Mouse (Mus musculus) urinary bladder, postnatal 4 days (tissue): ENCODE data around the gene Grm4.

Source experiments
- DNase-seq, 2 experiments: peaks; one replicate each; pipeline ENCODE4 v3.0.0; 2021 to 2022; ENCODE audit warnings: low spot score in 2 of 2

The Grm4 gene

DNA sequence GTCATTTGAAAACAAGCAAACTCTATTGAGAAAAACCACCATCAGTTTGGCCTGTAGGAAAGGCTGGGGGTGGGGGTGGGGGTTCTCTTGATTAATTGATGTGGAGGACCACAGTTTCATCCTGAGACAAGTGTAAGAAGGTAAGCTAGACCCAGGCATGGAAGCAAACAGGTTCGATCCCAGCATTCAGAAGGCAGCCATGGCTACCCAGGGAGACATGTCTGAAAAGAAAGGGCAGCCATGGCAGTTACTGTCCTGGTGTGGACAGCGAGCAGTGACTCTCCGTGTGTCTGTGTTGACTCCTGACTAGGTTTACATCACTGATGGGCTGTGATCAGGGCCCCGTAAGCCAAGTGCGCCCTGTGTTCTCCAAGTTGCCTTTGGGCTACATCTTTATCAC, at the start of gene Grm4:
Gene Grm4 (minus strand): TSS at position 101 of the 400 bp plus-strand sequence.
- no peak for DNase-seq

DNA sequence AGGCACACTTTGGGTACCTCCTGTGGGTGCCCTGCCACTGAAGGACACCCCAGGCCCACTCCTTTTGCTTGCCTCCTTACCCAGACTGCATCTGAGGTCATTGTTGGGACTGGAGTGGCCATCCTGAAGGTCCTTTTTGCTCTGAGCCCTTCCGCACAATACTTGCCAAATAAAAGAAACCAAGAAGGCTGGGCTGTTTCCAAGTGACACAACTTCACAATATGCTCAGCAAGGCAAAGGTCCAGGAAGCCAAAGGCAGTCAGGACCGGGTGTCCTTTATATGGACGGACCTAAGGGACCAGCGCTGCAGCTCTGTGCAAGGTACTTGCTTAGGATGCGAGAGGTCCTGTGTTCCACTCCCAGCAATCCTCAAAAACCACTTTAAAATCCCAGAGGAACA, 47.0 kb upstream of the Grm4 start:
- DNase-seq: no peak

DNA sequence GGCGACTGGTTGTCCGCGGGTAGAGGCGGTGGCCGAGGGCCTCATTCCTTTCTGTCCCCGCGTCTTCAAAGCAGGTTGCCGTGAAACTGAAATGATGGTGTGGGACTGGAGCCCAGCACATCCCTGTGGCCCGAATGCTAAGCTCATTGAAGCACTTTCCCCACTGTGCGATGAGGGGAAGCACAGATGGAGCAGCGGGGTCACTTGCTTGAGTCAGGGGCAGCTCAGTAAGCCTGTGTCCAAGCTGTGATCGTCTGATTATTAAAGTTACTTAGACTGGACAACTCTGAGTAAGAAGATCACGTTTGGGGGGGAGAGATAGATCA, 44.7 kb upstream of the Grm4 start:
- DNase-seq: no peak

DNA sequence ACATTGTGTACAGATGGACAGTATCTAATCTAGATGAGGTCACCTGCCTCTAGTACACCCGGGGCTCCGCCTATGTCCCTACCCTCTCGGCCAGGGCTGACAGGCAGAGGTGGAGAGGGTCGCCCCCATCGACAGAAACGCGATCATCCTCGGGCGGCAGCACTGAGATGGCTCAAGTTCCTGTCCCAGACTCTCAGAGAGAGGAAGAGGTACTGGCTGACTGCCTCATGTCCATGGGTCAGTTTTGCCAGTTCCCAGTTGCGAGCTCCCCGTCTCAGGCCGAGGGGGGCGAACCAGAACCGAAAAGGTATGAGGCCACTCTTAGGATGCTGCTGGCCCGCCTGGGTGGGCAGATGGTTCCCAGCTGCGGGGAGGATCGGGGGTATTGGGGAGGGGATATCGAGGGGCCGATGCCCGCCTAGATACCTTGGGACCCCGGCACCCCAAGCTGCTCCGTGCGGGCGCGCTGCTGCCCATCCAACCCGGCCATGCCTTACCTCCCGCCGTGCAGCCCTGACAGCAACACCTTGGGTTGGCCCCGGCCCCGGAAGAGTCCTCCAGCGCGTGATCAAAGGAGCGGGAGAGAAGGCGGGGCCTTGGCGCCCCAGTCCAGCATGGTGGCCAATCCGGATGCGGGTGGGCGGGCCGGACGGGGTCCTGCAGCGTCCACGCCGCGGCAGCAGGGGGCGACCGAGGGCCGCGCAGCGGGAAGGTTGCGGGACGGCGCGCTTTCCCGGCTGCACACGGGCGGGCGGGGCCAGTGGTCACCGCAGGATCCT, 44.1 kb upstream of the Grm4 start, which contains the start of gene AI413582:
Gene AI413582 (minus strand): TSS at position 594 of the 779 bp plus-strand sequence.
- peak; percentile 95 for DNase-seq

DNA sequence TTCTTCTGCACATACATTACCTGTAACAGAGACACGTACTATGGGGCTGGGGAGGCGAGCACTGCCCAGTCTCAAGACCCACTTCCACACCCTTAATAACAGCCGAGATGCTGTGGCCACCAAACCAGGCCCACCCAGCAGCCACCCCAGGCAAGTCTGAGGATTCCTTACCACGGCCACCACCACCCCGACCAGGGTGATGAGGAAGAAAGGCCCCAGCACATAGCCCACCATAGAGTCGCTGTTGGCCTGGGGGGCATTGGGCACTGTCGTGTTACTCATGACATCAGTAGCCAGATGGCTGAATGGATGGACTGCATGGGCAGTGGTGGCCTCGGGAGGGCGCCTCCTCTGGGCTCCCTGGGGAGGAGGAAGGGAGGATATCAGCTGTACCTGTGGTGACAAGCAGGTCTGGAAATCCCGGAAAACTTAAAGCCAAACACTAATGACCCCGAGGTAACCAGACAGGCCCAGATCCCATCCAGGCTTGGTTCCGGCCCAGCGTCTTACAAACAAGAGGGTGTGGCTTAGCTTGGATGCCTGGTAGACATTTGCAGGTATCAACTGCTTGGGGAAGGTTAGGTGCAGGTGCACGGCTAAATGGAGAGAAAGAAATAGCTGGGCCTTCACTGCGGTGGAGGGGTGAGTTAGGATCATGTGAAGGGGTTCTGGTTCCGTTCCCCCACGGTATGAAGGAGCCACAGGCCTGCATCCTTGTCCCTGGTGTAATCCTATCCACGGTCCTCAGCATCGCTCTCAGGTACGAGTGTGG, 43.4 kb upstream of the Grm4 start:
- no peak for DNase-seq

DNA sequence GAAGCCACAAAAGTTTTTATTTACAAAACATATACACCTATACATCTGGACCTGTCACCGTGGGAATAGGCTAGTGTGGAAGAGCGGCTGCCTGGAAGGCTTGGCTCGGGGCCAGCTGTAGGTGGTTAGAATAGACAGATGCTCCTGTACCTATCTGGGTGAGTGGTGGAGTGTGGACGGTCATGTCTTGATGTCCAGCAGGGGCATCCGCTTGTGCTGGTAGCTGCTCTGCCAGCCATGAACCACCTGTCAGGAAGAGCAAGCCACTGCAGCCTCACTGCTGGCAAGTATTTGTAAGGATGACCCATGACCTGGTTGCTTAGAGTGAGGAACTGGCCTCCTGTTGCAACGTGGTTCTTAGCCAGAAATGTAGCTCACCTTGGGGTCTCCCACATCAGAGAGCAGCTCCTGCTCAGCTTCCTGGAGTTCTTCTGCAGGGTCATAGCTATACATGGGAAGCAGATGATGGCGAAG, 42.6 kb upstream of the Grm4 start:
- no peak for DNase-seq

DNA sequence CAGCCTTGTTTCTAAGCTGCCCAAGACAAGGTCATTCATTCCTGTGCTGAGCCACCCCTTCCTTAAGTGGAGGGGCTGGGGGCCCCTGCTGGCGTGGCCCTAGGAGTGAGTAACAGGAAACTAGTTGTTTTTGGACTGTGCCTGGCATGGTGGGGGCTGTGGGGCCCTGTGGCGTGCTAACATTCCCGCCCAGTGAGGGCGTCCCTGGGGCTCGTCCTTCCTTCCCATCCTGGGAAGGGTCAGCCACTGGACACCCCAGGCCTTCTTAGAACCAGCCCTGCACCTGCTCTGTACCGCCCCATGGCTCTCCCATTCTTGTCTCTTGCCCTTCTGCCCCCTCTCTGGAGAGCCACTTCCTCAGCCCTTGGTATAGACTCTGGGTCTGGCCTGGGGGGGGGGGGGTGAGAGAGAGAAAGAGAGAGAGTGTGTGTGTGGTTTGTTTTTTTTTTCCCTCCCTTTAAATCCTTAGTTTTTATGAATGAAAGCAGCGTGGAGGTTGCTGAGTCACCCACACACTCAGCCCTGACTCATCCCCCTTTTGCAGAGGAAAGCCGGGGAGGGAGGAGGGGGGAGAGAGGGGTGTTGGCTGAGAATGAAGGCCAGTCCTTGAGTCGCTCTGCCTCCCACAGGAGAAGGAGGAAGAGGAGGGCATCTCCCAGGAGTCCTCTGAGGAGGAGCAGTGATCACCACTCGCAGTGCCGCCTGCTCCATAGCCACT, 40.8 kb upstream of the Grm4 start:
- no peak for DNase-seq

DNA sequence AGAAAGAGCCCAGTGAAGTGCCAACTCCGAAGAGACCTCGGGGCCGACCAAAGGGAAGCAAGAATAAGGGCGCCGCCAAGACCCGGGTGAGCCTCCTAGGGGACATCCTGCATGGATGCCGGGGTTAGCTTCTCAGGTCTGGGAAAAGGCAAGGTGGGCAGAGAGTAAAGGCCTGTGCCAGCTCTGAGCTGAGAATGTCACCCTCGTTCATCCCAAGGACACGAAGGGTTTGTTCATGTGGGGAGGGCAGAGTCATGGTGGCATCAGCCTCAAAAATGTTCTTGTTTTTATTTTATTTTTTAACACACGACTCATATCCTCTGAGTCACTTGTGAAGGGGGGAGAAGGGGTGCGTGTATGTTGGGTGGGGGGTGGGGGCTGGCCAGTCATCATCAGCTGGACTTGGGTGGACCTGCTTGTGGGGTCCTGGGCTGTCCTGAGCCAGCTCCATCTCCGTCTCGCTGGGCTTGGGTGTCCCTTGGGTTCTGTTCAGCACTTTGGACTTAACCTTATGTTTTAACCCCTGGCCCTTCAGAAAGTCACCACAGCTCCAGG, 39.8 kb upstream of the Grm4 start:
- DNase-seq: no peak

DNA sequence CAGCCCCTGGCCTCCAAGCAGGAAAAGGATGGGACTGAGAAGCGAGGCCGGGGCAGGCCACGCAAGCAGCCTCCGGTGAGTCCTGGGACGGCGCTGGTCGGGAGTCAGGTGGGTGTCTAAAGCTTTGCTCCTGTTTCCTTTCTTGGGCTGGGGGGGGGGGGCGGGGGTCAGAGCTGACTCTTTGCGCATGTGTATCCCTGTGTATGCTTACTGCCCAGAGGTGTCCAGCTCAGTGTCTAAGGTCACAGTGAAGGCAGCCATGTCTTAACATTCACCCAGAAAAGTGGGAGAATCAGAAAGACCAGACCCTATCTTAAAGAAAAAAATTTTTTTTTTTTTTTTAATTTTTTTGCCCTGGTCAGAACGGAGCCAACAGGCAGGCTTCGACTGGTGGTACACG, 38.4 kb upstream of the Grm4 start:
- no peak for DNase-seq

DNA sequence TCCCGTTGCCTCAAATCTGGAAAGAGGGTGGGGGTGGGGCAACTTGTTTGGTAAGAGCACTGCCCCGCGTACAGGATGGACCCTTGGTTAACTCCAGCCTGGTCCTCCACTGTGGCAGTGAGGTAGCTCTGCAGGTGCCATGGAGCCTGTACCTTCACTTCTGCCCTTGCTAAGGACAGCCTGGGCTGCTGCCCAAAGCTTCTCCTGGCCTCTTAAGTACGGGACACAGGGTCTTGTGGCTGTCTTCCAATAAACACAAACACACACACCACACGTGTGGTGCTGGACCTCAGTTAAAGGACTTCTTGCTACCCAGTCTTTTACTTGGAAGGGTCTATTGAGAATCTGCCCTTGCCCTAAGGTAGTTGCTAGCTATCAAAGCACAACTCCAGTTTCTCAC, 37.6 kb upstream of the Grm4 start:
- DNase-seq: no peak

DNA sequence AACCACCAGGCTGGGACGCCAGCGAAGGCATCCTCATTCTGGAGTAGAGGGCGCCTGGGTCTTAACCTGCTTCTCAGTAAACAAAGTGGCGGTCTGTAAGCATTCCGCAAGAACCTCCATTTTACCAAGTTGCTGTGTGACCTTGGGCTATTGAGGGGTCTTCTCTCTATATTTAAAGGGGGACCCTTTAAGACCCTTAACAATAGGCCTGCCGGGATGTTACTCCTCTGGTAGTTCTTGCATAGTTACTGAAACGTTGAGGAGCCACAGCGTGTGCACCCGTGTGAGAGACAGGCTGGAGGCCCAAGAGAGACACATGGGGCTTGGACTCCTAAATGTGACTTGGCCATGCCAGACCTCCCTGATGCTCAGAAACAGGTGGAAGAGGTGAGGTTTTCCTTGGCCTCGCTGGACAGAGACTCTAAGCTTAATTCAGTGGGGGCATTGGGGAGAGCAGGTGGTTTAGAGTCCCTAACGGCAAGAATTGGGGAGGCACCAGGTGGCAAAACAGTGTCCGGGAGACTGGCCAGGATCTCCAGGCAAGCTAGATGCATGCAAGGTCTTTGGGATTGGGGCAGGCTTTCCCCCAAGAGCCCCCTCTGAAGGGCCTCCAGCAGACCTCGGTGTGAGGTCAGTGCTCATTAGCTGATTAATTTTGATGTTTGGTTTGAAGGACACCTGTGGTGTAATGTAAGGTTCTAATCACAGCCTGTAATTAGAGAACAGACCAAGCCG, 36.9 kb upstream of the Grm4 start:
- no peak for DNase-seq

DNA sequence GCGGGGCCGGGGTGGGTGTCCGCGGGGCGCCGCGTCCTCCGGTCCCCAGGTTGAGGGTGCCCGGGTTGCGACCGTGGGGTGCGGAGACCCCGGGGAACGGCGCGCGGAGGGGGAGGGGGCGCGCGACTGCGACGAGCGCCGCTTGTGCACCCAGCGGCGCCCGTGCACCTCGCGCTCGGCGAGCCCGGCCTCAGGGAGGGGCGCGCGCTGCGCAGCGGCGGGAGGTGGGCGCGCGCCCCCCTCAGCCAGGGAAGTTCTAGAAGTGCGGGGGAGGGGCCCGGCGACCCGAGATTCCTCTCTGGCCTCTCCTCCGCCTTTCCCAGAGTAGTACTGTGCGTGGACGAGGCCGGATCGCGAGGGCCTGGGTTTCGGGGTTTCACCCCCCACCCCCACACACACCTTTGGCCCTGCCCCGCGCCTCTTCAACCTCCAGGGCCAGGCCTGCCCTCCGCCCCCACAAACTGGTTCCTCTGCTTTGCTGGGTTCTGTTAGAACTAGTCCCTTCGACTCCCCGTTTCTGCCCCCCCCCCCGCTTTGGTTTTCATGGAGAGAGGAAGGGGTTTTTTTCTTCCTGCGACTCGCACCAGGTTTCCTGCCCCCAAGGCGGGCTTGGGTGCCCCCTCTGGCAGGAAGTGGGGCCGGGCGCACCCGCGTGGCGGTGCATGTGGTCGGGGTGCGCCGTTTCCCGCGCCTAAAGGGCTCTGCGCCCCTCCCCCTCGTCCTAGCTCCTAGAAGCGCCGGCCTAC, 36.2 kb upstream of the Grm4 start:
- no peak for DNase-seq

DNA sequence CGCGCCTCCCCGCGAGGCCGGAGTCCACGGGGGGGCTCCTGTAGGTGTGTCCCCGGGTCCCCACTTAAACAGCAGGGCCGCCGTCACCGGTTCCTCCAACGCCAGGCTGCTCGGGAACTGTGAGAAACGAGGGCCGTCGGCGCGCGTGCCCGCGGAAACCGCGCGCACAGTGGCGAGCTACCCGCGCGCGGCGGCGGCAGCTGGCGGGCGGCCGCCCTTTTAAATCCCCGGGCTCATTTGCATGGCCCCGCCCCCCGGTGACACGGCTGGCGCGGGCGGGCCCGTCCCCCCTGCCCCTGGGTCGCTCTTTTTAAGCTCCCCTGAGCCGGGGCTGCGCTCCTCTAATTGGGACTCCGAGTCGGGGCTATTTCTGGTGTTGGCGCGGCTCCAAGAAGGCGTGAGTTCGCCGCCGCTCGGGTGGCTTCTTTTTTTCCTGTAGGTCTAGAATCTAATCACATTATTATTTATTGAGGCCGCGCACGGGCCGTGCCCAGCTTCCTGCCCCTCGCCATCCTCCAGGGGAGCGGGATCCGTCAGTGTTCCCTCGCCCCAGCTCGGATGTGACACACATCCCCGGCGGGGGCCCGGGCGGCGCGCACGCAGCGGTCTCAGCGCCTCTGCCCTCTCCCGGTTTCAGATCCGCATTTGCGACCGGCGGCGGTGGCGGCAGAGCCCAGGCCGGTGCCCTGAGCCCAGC, 35.3 kb upstream of the Grm4 start, which contains the start of gene Hmga1:
Gene Hmga1 (plus strand): TSS at position 183 of the 697 bp plus-strand sequence.
- DNase-seq: peak; percentile 79 to 80

DNA sequence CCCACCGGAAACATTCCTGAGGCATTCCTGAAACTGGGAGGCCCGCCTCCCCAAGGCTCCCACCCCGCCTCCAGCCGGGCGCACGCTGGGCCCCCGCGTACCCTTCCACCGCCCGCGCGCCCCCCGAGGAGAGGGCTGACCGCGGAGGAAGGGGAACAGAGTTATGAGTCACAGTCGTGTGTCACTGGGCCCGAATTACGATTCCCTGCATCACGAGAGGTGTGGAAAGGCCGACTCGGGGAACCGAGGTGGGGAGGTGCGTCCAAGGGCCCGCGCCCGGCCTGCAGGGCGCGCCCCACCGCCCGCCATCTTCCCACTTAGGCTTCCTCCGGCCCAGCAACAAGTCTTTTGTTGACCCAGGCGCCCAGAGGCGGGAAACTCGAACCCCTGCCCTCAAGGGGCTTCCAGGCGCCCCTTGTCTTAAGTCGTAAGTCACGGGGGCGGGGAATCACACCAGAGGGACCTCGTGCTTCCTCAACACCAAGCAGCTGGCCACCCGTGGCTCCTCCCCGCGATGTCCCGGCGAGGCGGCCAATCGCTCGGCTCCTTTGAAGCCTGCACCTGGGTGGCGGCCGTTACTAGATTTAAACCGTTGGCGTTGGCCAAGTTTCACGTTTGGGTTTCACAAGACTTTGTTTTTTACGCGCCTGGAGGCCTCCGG, 34.4 kb upstream of the Grm4 start:
- peak; percentile 62 to 76 for DNase-seq

DNA sequence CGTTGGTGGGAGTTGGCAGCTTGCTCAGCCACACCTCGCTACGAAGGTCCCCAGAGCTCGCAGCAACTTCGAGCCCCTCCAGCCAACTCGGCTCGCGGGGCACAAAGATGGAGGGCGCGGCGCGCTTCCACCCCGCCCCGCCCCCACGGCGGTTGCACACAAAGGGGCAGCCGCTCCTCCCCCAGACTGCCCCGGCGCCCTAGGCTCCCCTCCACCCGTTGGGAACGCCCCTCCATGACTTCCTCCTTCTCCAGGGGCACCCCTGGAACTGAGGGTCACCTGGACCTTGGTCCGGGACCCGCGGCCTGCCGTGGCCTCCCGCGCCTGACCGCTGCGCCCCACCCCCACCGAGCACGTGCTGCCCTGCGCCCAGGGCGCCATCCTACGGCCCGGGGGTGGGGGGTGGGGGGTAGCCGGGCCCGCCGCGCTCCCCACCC, 33.9 kb upstream of the Grm4 start:
- DNase-seq: peak in 1 of 2 experiments; percentile 52

DNA sequence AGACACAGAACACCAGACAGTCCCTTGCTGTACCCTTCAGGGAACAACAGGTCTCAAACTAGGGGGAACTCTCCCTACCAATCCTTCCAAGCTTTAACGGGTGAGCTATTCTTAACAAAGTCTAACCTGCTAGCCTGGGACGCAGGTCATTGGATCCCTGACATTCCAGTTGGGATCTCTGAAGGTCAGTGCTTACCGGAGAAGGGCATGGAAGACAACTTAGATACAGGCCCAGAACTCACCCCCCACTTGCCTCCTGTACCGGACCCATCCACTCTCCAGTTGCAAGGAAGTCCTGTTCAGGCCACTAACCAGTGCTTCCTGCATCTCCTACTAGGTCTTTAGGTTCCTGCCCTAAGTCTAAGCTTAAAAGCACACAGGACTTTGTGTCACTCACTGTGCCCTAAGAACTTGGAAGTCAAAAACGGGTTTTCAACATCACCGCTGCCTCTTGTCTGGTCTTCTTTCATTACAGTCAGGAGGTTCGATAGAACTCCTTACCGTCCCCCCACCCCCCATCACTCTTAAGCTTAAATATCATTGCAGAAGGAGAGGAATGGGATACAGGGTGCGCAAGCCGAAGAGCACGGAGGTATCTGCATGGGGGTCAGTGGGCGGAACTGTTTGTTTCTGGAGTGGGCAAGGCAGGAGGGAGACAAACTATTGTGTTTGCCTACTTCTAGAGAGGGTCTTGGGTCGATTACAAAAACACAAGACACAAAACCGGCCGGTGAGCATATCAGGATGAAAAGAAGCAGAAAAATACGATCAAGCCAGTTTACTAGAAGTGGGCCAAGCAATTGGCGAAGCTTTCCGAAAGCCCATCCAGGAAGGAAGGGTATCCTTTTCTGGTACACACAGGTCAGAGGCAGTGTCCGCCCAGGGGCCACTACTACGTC, 33.1 kb upstream of the Grm4 start:
- no peak for DNase-seq

DNA sequence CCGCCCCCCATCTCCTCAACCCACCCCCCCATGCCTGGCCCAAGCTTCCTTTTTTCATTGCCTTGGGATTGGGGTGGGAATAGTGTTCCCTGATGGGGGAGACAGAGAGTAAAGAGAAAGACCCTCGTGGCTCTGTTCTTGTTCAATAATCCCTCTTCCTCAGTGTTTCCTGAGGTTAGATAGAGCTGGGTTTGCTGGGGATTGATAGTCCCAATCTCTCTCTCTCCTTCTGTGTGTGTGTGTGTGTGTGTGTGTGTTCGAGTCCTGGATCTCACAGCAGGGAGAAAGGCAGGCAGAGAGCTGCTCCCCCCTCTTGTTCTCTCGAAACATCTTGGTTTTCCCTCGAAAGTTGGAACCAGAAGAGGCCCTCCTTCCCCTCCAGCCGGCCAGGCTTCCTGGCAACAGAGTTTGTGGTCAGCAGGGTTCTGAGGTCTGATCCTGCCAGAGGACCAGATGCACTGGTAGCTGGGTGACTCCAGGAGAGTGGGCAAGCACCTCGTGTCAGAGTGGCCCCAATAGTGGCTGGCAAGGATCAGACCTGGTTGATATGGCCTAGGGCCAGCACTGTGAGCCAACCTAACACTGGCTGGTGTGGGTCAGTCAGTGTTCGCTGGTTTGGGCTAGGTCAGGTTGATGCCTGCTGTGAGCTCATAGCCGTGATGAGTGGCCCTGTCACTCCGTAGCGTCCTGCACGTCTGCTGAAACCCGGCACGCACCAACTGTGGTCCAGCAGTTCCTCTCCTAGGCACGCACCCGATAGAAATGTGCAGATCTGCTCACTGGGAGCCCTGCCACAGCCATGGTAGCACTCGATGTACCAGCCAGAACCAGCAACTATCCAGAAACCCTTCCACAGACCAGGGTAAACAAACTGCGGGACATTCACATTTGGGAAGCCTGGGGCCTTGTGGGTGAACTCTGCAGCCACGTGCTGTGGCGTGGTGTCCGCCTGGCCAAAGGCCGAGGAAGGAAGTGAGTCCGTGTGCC, 31.3 kb upstream of the Grm4 start:
- no peak for DNase-seq
